Mouse (Mus musculus): ENCODE results near the gene Ptprcap.

Gene Ptprcap

DNA sequence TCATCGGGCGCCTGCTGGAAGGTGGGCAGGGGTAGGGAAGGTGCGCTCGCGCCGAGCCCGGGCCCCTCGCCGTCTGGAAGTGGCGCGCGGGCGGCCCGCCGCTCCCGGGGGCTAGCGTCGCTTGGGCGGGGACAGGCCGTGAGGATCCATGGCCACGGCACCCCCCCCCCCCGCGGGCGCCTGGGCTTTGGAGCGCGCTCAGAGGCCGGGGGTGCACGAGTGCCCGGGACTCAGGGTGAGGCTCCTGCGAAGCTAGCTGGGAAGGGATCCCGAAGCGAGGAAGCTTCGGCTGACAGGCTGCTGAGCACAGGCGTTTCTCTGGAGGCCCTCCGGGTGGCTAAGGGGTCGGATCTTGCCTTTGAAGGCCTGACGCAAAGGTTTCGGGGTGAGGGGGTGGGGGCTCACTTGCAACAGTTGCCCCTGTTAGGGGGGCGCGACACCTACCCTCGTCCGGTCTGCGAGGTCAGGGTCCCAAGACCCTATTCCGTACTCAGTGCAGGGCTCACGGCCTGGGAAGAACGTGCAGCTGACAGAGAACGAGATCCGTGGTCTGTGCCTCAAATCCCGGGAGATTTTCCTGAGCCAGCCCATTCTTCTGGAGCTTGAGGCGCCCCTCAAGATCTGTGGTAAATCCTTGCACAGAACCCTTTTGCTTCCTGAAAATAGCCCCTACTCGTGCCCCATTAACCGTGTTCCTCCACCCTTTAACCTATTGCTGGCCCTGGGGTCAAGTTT lies 39.0 kb downstream of the Ptprcap start:
- peak in 1 of 2 experiments; percentile 72 for DNase-seq (ENCODE audit: inconsistent age in 2 of 2, low spot score in 1 of 2)

DNA sequence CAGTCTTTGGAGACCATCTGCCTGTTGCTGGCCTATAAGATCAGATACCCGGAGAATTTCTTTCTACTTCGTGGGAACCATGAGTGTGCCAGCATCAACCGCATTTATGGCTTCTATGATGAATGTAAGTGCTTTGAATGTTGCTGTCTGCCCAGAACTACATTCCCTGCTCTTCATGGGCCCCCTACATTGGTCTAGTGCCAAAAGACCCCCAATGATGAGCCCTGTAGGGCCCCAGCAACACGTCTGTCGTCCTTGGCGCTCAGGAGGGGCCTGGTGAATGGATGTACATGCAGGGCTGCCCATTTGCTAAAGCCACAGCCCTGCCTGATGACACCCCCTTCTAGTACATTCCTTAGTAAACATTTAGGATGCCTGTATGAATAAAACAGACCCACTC lies 39.7 kb downstream of the Ptprcap start:
- peak in 1 of 2 experiments; percentile 53 for DNase-seq (ENCODE audit: inconsistent age in 2 of 2, low spot score in 1 of 2)

DNA sequence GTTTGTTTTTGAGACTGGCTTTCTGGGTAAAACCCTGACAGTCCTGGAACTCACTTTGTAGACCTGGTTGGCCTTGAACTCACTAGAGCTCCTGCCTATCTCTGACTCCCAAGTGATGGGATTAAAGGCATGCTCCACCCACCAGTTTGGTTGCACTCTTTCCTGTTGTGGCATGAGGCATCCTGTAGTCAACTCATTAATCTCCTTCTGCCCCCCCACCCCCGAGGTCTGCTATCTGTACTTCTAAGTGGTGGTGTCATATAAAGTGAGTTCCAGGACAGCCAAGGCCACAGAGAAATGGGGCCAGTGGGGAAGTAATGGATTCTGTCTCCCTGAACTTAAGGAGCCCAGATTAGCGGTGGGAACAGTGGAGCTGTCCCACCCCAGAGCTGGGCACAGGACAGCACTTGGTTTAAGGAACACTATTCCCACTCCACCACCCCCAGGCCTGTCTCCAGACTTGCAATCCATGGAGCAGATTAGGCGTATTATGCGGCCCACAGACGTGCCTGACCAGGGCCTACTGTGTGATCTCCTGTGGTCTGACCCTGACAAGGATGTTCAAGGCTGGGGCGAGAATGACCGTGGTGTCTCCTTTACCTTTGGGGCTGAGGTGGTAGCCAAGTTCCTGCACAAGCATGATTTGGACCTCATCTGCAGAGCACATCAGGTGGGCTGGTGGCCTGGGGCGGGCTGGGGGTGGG lies 40.8 kb downstream of the Ptprcap start:
- DNase-seq (ENCODE audit: inconsistent age in 2 of 2, low spot score in 1 of 2) = peak in 1 of 2 experiments; percentile 65

DNA sequence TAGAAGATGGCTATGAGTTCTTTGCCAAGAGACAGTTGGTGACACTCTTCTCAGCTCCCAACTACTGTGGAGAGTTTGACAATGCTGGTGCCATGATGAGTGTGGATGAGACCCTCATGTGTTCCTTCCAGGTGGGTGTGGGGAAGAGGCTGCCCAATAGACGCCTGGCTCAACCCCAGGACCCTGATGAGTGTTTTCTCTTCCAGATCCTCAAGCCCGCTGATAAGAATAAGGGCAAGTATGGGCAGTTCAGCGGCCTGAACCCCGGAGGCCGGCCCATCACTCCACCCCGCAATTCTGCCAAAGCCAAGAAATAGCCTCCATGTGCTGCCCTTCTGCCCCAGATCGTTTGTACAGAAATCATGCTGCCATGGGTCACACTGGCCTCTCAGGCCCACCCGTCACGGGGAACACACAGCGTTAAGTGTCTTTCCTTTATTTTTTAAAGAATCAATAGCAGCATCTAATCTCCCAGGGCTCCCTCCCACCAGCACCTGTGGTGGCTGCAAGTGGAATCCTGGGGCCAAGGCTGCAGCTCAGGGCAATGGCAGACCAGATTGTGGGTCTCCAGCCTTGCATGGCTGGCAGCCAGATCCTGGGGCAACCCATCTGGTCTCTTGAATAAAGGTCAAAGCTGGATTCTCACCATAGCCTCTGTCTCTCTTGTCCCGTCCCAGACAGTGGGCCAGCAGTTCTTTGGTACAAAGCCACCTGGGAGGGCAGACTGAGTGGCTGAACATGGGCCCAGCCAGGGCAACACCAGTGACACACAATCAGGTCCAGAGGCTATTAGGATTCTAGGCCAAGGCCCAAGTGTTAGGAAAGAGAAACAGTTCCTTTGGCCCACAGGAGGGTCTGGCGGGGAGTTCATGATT lies 41.6 kb downstream of the Ptprcap start:
- peak in 1 of 2 experiments; percentile 69 for DNase-seq (ENCODE audit: inconsistent age in 2 of 2, low spot score in 1 of 2)

DNA sequence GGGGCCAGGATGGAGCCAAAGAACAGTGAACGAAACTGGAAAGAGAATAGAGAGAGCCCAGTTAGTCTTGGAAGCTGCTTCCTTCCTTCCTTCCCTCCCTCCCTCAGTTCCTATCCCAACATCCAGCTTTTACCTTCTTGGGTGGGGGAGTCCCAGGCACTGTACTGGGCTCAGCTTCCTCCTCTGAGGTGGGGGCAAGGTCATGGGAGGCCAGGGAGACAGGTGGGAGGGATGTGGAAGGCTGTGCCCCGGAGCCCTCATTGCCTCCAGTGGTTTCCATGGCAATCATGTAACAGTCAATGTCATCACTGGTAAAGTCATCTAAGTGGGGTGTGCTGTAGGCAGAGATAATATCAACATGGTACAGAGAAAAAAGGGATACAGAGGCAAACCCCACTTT lies 42.6 kb downstream of the Ptprcap start:
- no peak for DNase-seq (ENCODE audit: inconsistent age in 2 of 2, low spot score in 1 of 2)

DNA sequence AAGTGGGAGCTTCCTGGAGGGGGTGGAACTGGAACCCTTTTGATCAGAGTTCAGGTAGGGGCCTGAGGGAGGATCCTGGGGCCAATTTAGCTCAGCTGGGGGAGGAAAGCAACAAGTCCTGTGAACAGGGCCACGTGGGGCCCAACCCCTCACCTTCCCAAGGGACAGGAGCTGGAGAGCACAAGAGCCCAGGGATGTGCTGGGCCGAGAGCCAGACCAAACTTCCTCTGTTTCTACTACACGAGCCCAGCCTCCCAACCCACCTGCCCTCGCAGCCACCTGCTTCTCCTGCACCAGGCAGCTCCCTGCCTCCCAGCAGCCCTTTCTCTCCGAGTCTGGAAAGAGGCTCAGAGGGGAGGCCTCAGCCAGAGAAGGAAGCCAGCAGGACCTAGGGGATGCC lies 43.1 kb downstream of the Ptprcap start:
- peak in 1 of 2 experiments; percentile 63 for DNase-seq (ENCODE audit: inconsistent age in 2 of 2, low spot score in 1 of 2)

DNA sequence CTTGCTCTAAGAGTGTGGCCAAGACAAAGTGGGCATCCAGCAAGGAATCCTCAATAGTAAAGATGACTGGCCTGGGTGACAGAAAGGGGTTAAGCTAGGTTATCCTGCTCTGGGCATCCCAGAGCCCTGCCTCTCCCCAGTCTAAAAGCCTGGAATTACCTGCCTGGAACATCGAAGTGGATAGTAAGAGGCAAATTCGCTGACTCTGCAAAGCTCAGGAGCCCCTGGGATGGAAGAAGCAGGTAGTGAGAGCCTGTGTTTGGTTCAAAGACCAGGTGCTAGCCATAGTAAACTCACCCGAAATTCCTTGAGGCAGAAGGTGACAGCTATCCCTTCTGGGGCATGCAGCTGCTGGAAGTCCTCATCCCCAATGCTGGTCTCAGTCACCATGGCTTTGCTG lies 43.8 kb downstream of the Ptprcap start:
- no peak for DNase-seq (ENCODE audit: inconsistent age in 2 of 2, low spot score in 1 of 2)

DNA sequence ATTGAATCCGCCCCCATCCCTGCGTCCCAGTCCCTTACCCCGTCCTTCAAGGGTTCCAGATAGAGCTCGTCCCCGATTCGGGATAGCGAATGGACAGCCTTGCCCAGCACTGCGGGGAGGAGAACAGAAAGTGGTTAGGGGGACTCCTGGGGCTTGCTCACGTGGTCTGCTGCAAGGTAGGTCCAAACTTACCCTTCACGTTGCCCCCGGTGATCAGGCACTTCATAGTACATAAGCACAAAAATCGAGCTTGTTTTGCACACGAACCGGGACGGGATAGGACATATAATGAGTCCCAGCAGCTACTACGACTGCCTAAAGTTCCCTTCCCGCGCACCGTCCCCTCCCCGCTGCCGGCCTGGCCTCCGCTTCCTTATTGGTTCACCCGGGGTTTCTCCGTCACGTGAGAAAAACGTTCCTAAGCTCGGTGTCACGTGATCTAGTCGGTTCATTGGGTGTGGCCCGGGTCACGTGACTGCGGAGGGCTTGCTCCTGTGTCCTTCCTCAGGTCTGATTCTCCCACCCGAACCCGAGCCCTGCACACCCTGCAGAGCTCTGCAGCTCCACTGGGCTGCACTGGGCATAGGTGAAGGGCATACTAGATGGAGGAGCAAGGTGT lies 48.0 kb downstream of the Ptprcap start, which contains the start of gene Rad9a:
TSS of gene Rad9a (minus strand) at position 372 of the 619 bp plus-strand sequence.
- peak; percentile 96 to 98 for DNase-seq (ENCODE audit: inconsistent age in 2 of 2, low spot score in 1 of 2)

DNA sequence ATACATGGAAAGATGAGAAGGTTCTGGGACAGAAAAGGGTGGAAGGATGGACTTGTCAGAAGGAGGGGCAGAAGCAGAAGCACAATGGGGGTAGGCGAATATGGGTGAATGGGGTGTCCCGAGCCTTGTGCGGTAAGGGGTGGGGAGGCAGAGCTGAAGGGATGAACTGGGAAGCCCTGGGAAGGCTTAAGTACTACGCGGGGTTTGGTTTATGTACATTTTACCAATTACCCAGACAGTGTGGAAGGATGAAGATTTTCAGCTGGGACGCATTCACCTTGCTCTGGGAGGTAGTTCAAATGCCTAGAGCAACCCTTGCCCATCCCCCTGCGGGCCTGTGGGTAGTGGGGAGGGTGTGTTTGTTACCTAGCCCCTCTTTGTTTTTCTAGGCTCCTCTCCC lies 48.7 kb downstream of the Ptprcap start:
- no peak for DNase-seq (ENCODE audit: inconsistent age in 2 of 2, low spot score in 1 of 2)

DNA sequence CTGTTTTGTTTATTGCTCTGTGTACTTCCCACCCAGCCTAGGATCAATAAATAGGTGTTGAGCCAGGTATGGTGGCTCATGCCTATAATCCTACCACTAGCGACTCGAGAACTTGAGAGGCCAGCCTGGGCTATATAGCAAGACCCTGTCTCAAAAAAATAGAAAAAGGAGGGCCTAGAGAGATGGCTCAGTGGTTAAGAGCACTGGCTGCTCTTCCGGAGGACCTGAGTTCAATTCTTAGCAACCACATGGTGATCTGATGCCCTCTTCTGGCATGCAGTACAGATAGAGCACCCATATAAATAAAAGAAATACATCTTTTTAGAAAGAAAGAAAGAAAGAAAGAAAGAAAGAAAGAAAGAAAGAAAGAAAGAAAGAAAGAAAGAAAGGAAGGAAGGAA lies 49.7 kb downstream of the Ptprcap start:
- no peak for DNase-seq (ENCODE audit: inconsistent age in 2 of 2, low spot score in 1 of 2)

DNA sequence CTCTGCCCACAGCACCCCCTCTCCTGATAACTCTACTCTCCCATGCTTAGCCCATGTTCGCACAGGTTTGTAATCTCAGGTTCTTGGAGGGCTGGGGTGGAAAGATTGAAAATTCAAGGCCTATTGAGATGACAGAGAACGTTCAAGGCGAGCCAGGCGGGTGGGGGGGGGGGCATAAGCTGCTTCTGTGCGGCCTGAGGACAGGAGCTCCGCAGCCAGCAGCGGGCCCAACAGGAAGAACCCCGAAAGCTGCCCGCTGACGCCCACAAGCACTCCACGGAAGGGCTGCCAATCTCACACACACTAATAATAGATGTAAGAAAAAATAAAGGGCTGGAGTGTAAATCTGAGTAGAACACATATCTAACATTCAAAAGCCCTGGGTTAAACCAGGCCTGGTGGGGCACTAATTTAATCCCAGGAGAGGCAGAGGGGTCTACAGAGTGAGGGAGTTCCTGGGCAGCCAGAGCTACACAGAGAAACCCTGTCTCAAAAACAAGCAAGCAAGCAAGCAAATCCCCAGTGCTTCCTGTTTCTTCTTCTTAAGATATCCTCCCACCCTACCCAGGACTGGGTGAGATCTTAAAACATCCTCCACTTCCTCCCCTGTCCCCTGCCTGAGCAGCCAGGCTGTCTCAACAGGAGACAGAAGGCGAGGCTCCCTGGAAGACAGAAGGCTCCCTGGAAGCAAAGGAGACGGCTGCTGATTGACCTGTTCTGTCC lies 50.4 kb downstream of the Ptprcap start:
- DNase-seq (ENCODE audit: inconsistent age in 2 of 2, low spot score in 1 of 2) = no peak

DNA sequence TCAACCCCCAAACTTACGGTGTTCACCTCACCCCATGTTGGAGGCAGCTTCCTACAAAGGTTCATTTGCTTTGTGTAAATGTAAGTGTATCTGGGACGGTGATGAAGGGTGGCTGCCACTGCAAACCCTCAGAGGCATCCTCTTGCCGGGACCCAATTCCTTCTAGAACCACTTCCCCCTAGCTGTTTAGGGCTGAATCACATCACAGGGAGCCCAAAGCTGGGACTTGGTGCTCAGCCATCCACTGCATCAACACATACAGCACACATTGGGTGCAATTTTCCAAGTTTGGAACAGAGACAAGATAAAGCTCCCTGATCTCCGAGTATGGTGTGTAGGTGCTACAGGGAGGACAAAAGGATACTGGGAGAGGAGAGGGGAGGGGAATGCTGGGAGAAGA lies 51.5 kb downstream of the Ptprcap start:
- no peak for DNase-seq (ENCODE audit: inconsistent age in 2 of 2, low spot score in 1 of 2)

Measured in adrenal gland, adult (tissue).